In the genomic region with DNA sequence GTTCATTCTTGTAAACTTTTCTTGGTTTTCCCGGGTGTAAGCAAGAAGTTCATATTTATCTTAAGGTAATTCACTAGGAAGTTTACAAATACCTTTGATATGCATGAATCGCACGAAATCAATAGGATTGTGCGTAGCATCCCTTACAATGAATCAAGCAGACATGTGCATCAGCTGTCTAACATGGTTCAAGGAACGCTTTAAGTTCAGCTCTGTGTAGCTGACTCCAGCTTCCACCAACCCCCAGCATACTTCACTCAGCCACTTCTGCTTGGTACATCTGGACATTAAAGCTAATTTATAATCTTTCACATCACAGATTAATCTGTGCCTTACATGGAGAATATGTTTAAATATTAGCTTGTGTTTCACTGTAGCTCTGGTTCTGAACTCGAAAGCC, we compare ENCODE assay signal across 30 mouse cellular contexts. TPM values are rescaled to one million over a fixed set of nuclear protein-coding genes. Genes with fewer than 3 reads are reported as not detected.
DNase-seq lines count a peak whose midpoint lies in the region; ATAC-seq and TF ChIP-seq lines count a peak whose summit lies in the region.
"Had no signal": no experiment of that assay in that cellular context is flagged by ENCODE, and none has a peak within 500 bp of the region (broad histone marks: within the 10 kb centered on the region; RNA-seq: fewer than 3 reads in every experiment).

No protein-coding gene starts in this region.

- no peaks in the 10 kb centered on the region for H3K27me3 ChIP-seq in heart, embryonic 13.5 days (replicated peaks)
- no peaks in the 10 kb centered on the region for H3K27me3 ChIP-seq in heart, embryonic 10.5 days (ENCODE audit: insufficient read depth, poor library complexity, severe bottlenecking)
- no peaks in the 10 kb centered on the region for H3K27me3 ChIP-seq in intestine, postnatal 0 days (replicated peaks; ENCODE audit: control insufficient read depth, insufficient read depth, low read length)
- H3K27me3 ChIP-seq in intestine, embryonic 16.5 days (replicated peaks; ENCODE audit: control insufficient read depth, insufficient read depth, low read length) = no peaks in the 10 kb centered on the region
- H3K27me3 ChIP-seq: kidney, embryonic 15.5 days; midbrain, embryonic 13.5 days had no signal

- H3K9ac ChIP-seq in heart, embryonic 13.5 days = no peak overlapping the region
- no peak overlapping the region for H3K9ac ChIP-seq in intestine, postnatal 0 days (ENCODE audit: low read depth, low read length)
- H3K9ac ChIP-seq in intestine, embryonic 16.5 days (ENCODE audit: low read depth, low read length) = no peak overlapping the region
- H3K9ac ChIP-seq: kidney, embryonic 15.5 days; liver, embryonic 14.5 days; midbrain, embryonic 13.5 days; neural tube, embryonic 13.5 days had no signal

- no peak for TF ChIP-seq CTCF in intestine, postnatal 0 days (IDR thresholded peaks at IDR 0.05; ENCODE audit: low read depth)
- TF ChIP-seq CTCF in embryonic fibroblast, embryonic 13.5 days (IDR thresholded peaks at IDR 0.05; ENCODE audit: borderline replicate concordance, insufficient read depth, low read length) = no peak

- peaks cover 38% of the 10 kb centered on the region for H3K4me1 ChIP-seq in heart, embryonic 13.5 days
- H3K4me1 ChIP-seq in heart, embryonic 10.5 days = peaks cover 28% of the 10 kb centered on the region
- H3K4me1 ChIP-seq in intestine, postnatal 0 days (replicated peaks; ENCODE audit: control insufficient read depth, insufficient read depth, low read length) = no peaks in the 10 kb centered on the region
- peaks cover 8% of the 10 kb centered on the region; the same call in 1 of the 2 replicates for H3K4me1 ChIP-seq in intestine, embryonic 16.5 days (ENCODE audit: control insufficient read depth, insufficient read depth, low read length)
- H3K4me1 ChIP-seq in embryonic fibroblast, embryonic 13.5 days (ENCODE audit: control insufficient read depth, insufficient read depth, low read length) = peaks cover 5% of the 10 kb centered on the region; the same call in 1 of the 2 replicates

- no peaks in the 10 kb centered on the region for H3K9me3 ChIP-seq in heart, embryonic 13.5 days
- H3K9me3 ChIP-seq in heart, embryonic 10.5 days = no peaks in the 10 kb centered on the region
- no peaks in the 10 kb centered on the region for H3K9me3 ChIP-seq in intestine, postnatal 0 days (ENCODE audit: control insufficient read depth)
- no peaks in the 10 kb centered on the region for H3K9me3 ChIP-seq in intestine, embryonic 16.5 days (ENCODE audit: control insufficient read depth, low read length)
- H3K9me3 ChIP-seq: kidney, embryonic 15.5 days; midbrain, embryonic 13.5 days; neural tube, embryonic 13.5 days had no signal

- H3K36me3 ChIP-seq in heart, embryonic 13.5 days = peaks cover 16% of the 10 kb centered on the region
- H3K36me3 ChIP-seq in heart, embryonic 10.5 days = peaks cover 6% of the 10 kb centered on the region; the same call in 1 of the 2 replicates
- no peaks in the 10 kb centered on the region for H3K36me3 ChIP-seq in intestine, postnatal 0 days (ENCODE audit: control insufficient read depth, insufficient read depth)
- no peaks in the 10 kb centered on the region for H3K36me3 ChIP-seq in intestine, embryonic 16.5 days (ENCODE audit: control insufficient read depth, insufficient read depth, low read length)
- H3K36me3 ChIP-seq: kidney, embryonic 15.5 days; midbrain, embryonic 13.5 days; neural tube, embryonic 13.5 days had no signal

- TF ChIP-seq POLR2A in embryonic fibroblast, embryonic 13.5 days (IDR thresholded peaks at IDR 0.05; ENCODE audit: low read depth, low read length) = peak; percentile 92

- WGBS in heart, embryonic 13.5 days = 85% methylated on average over 6 of the region's 6 CpGs
- 89% methylated on average over 6 of the region's 6 CpGs for WGBS in heart, embryonic 10.5 days
- WGBS in intestine, postnatal 0 days = 75% methylated on average over 6 of the region's 6 CpGs
- 87% methylated on average over 6 of the region's 6 CpGs for WGBS in intestine, embryonic 16.5 days

- no peak for DNase-seq in heart, embryonic 10.5 days (ENCODE audit: low spot score)
- no peak for DNase-seq in left cerebral cortex, adult 18-20 months (ENCODE audit: low spot score in 2 of 2)
- DNase-seq: adrenal gland, adult 2 months; adrenal gland, postnatal 36 days; B cell, adult 2 months; cerebellum, adult 8-10 months; cerebellum, postnatal 25 days; gastrocnemius, postnatal 10 days; heart, postnatal 10 days; kidney, adult 18-20 months; kidney, postnatal 36 days; left cerebral cortex, postnatal 4 days; liver; lung, adult 2 months; lung, postnatal 10 days had no signal

- 0 out of 2 replicates have a peak overlapping the region, but pooled peaks have one; percentile 86 for H3K4me3 ChIP-seq in heart, embryonic 13.5 days
- no peak overlapping the region for H3K4me3 ChIP-seq in heart, embryonic 10.5 days
- H3K4me3 ChIP-seq in intestine, postnatal 0 days (ENCODE audit: low read depth, low read length) = no peak overlapping the region
- H3K4me3 ChIP-seq in intestine, embryonic 16.5 days (ENCODE audit: low read length) = no peak overlapping the region
- H3K4me3 ChIP-seq in embryonic fibroblast, embryonic 13.5 days (ENCODE audit: insufficient read depth, low read length) = 0 out of 2 replicates have a peak overlapping the region, but pooled peaks have one; percentile 29
- H3K4me3 ChIP-seq: erythroblast, embryonic 14.5 days; kidney, embryonic 15.5 days; layer of hippocampus, adult 2 months; midbrain, embryonic 13.5 days; neural tube, embryonic 13.5 days had no signal

- 0 out of 2 replicates have a peak overlapping the region, but pooled peaks have one; percentile 80 for H3K4me2 ChIP-seq in heart, embryonic 13.5 days
- H3K4me2 ChIP-seq in intestine, postnatal 0 days (replicated peaks; ENCODE audit: low read depth) = peak overlapping the region; percentile 21; the same call in 1 of the 2 replicates
- no peak overlapping the region for H3K4me2 ChIP-seq in intestine, embryonic 16.5 days (ENCODE audit: low read depth, low read length)
- H3K4me2 ChIP-seq: kidney, embryonic 15.5 days; midbrain, embryonic 13.5 days; neural tube, embryonic 13.5 days had no signal

- no peak for ATAC-seq in heart, embryonic 13.5 days (ENCODE audit: extremely low read depth, insufficient number of reproducible peaks, low FRiP score, low TSS enrichment)
- ATAC-seq in intestine, postnatal 0 days = no peak
- no peak for ATAC-seq in intestine, embryonic 16.5 days
- ATAC-seq: activated CD4-positive, CD25-positive, alpha-beta regulatory T cell, adult 4 months; forebrain, embryonic 16.5 days; hindbrain, embryonic 16.5 days; midbrain, embryonic 13.5 days had no signal

- H3K27ac ChIP-seq in heart, embryonic 13.5 days (replicated peaks) = no peak overlapping the region
- H3K27ac ChIP-seq in heart, embryonic 10.5 days = no peak overlapping the region
- H3K27ac ChIP-seq in intestine, postnatal 0 days (ENCODE audit: low read depth, low read length) = no peak overlapping the region
- H3K27ac ChIP-seq in intestine, embryonic 16.5 days (ENCODE audit: low read length) = no peak overlapping the region
- no peak overlapping the region for H3K27ac ChIP-seq in embryonic fibroblast, embryonic 13.5 days (ENCODE audit: insufficient read depth, low read length)
- H3K27ac ChIP-seq: kidney, embryonic 15.5 days; layer of hippocampus, adult 2 months; liver, embryonic 14.5 days; macrophage; midbrain, embryonic 13.5 days; neural tube, embryonic 13.5 days had no signal

RNA-seq across cellular contexts. Expression of a gene that starts 3.5 kb away (rescaled TPM):
- polyA plus RNA-seq in heart, embryonic 13.5 days (2015; fragmentation: Nextera tagmentation; extraction: Ambion mirVana) = 35.6 and 36.8 TPM in 2 replicates
- 20.5 and 32.0 TPM in 2 replicates for polyA plus RNA-seq in heart, embryonic 10.5 days (2016; fragmentation: Nextera tagmentation; extraction: Ambion mirVana)
- polyA plus RNA-seq in intestine, postnatal 0 days (2015; fragmentation: Nextera tagmentation; extraction: Ambion mirVana) = 7.8 and 10.2 TPM in 2 replicates
- polyA plus RNA-seq in intestine, embryonic 16.5 days (2015; fragmentation: Nextera tagmentation; extraction: Ambion mirVana) = 8.9 and 12.7 TPM in 2 replicates
- polyA plus RNA-seq in embryonic fibroblast, embryonic 13.5 days (2011; ENCODE audit: insufficient read length, low read depth, missing spikeins) = 483 and 1,320 TPM in 2 replicates
- 10 to 100 TPM; 30.6 to 36.4 TPM for total RNA-seq in left cerebral cortex, adult 18-20 months (2021)
- total RNA-seq: megakaryocyte-erythroid progenitor cell, adult 5-6 weeks had no signal
- polyA plus RNA-seq: activated CD4-positive, CD25-positive, alpha-beta regulatory T cell, adult 4 months; erythroblast, embryonic 14.5 days had no signal

Comparison
In these comparisons a context has a peak if more than half of its experiments do, and no peak if none do; other contexts are left out.
1. H3K4me3 ChIP-seq: peak in heart, embryonic 13.5 days (single experiment) and embryonic fibroblast, embryonic 13.5 days (single experiment); none in heart, embryonic 10.5 days (single experiment), intestine, postnatal 0 days (single experiment) and intestine, embryonic 16.5 days (single experiment).
2. RNA of a gene that starts 3.5 kb away (polyA plus RNA-seq): 483 to 1,320 TPM in embryonic fibroblast, embryonic 13.5 days; 35.6 to 36.8 TPM in heart, embryonic 13.5 days, 20.5 to 32.0 TPM in heart, embryonic 10.5 days, 8.9 to 12.7 TPM in intestine, embryonic 16.5 days and 7.8 to 10.2 TPM in intestine, postnatal 0 days; every median in the first group is over 10 times any median in the second.